Comparison of ENCODE assay signal across 13 mouse cellular contexts in genomic region chr15:9061150-9061882, GRCm38 (mm10). TPM values are rescaled to one million over a fixed set of nuclear protein-coding genes. Genes with fewer than 3 reads are reported as not detected.
DNase-seq lines count a peak whose midpoint lies in the region; ATAC-seq lines count a peak whose summit lies in the region.
"Had no signal": no experiment of that assay in that cellular context is flagged by ENCODE, and none has a peak within 500 bp of the region (broad histone marks: within the 10 kb centered on the region; RNA-seq: fewer than 3 reads in every experiment).

No protein-coding gene starts in this region.

- no peak overlapping the region for H3K4me3 ChIP-seq in neural tube, embryonic 12.5 days
- H3K4me3 ChIP-seq in neural tube, embryonic 14.5 days (ENCODE audit: low read depth, low read length) = no peak overlapping the region
- no peak overlapping the region for H3K4me3 ChIP-seq in limb, embryonic 10.5 days
- H3K4me3 ChIP-seq in heart, embryonic 12.5 days = no peak overlapping the region
- H3K4me3 ChIP-seq: heart, embryonic 15.5 days; kidney, embryonic 15.5 days; limb, embryonic 13.5 days; myocyte had no signal

- H3K4me1 ChIP-seq in neural tube, embryonic 12.5 days = peaks cover 3% of the 10 kb centered on the region; the same call in 1 of the 2 replicates
- H3K4me1 ChIP-seq in neural tube, embryonic 14.5 days (ENCODE audit: control insufficient read depth, insufficient read depth, low read length) = no peaks in the 10 kb centered on the region
- H3K4me1 ChIP-seq in limb, embryonic 10.5 days = no peaks in the 10 kb centered on the region
- no peaks in the 10 kb centered on the region for H3K4me1 ChIP-seq in heart, embryonic 12.5 days (replicated peaks)
- H3K4me1 ChIP-seq: heart, embryonic 15.5 days; kidney, embryonic 15.5 days; limb, embryonic 13.5 days had no signal

- H3K27me3 ChIP-seq in neural tube, embryonic 12.5 days (replicated peaks) = no peaks in the 10 kb centered on the region
- no peaks in the 10 kb centered on the region for H3K27me3 ChIP-seq in neural tube, embryonic 14.5 days (ENCODE audit: control insufficient read depth, insufficient read depth, low read length)
- no peaks in the 10 kb centered on the region for H3K27me3 ChIP-seq in limb, embryonic 10.5 days (ENCODE audit: low read depth, poor library complexity, severe bottlenecking)
- no peaks in the 10 kb centered on the region for H3K27me3 ChIP-seq in heart, embryonic 12.5 days (replicated peaks)
- H3K27me3 ChIP-seq: heart, embryonic 15.5 days; kidney, embryonic 15.5 days; limb, embryonic 13.5 days had no signal

- H3K36me3 ChIP-seq in neural tube, embryonic 12.5 days = no peaks in the 10 kb centered on the region
- H3K36me3 ChIP-seq in neural tube, embryonic 14.5 days (ENCODE audit: control insufficient read depth, insufficient read depth, low read length) = no peaks in the 10 kb centered on the region
- no peaks in the 10 kb centered on the region for H3K36me3 ChIP-seq in limb, embryonic 10.5 days
- no peaks in the 10 kb centered on the region for H3K36me3 ChIP-seq in heart, embryonic 12.5 days
- H3K36me3 ChIP-seq: heart, embryonic 15.5 days; kidney, embryonic 15.5 days; limb, embryonic 13.5 days had no signal

- peak; percentile 56; the same call in 1 of the 2 replicates for ATAC-seq in neural tube, embryonic 12.5 days (ENCODE audit: low FRiP score, low read depth)
- peak; percentile 84; the same call in 1 of the 2 replicates for ATAC-seq in neural tube, embryonic 14.5 days (ENCODE audit: low read depth)
- no peak for ATAC-seq in heart, embryonic 12.5 days (ENCODE audit: insufficient number of reproducible peaks, low FRiP score)
- ATAC-seq: activated CD4-positive, CD25-positive, alpha-beta regulatory T cell, adult 4 months; lung, postnatal 0 days had no signal

- H3K4me2 ChIP-seq in neural tube, embryonic 12.5 days (replicated peaks) = no peak overlapping the region
- no peak overlapping the region for H3K4me2 ChIP-seq in neural tube, embryonic 14.5 days (ENCODE audit: low read depth, low read length)
- H3K4me2 ChIP-seq in heart, embryonic 12.5 days = no peak overlapping the region
- H3K4me2 ChIP-seq: heart, embryonic 15.5 days; kidney, embryonic 15.5 days; limb, embryonic 13.5 days had no signal

- no peaks in the 10 kb centered on the region for H3K9me3 ChIP-seq in neural tube, embryonic 12.5 days
- H3K9me3 ChIP-seq in neural tube, embryonic 14.5 days (ENCODE audit: control insufficient read depth, low read length) = no peaks in the 10 kb centered on the region
- no peaks in the 10 kb centered on the region for H3K9me3 ChIP-seq in limb, embryonic 10.5 days (replicated peaks)
- no peaks in the 10 kb centered on the region for H3K9me3 ChIP-seq in heart, embryonic 12.5 days (replicated peaks)
- H3K9me3 ChIP-seq: heart, embryonic 15.5 days; kidney, embryonic 15.5 days; limb, embryonic 13.5 days had no signal

- no peak overlapping the region for H3K9ac ChIP-seq in neural tube, embryonic 12.5 days
- no peak overlapping the region for H3K9ac ChIP-seq in neural tube, embryonic 14.5 days (replicated peaks; ENCODE audit: low read depth, low read length)
- H3K9ac ChIP-seq in heart, embryonic 12.5 days = no peak overlapping the region
- H3K9ac ChIP-seq: heart, embryonic 15.5 days; kidney, embryonic 15.5 days; limb, embryonic 13.5 days had no signal

- DNase-seq in neural tube, embryonic 10.5 days (ENCODE audit: extremely low spot score, low spot score) = no peak
- peak; percentile 31 to 47 for DNase-seq in frontal cortex, postnatal 10 days (ENCODE audit: low spot score in 2 of 2)
- peak; percentile 67 to 70 for DNase-seq in layer of hippocampus, adult 8-10 months (ENCODE audit: low spot score in 2 of 2)
- no peak for DNase-seq in limb, embryonic 10.5 days (ENCODE audit: low spot score)

- H3K27ac ChIP-seq in neural tube, embryonic 12.5 days = no peak overlapping the region
- no peak overlapping the region for H3K27ac ChIP-seq in neural tube, embryonic 14.5 days (ENCODE audit: low read depth, low read length)
- H3K27ac ChIP-seq in limb, embryonic 10.5 days = no peak overlapping the region
- H3K27ac ChIP-seq in heart, embryonic 12.5 days (ENCODE audit: poor library complexity, severe bottlenecking) = no peak overlapping the region
- H3K27ac ChIP-seq: heart, embryonic 15.5 days; kidney, embryonic 15.5 days; limb, embryonic 13.5 days had no signal

- 57% methylated on average over 7 of the region's 7 CpGs for WGBS in neural tube, embryonic 12.5 days
- WGBS in neural tube, embryonic 14.5 days = 45% methylated on average over 7 of the region's 7 CpGs
- WGBS in limb, embryonic 10.5 days = 86% methylated on average over 7 of the region's 7 CpGs
- 64% methylated on average over 7 of the region's 7 CpGs for WGBS in heart, embryonic 12.5 days

RNA-seq across cellular contexts. Expression of gene Nadk2, which starts 9.7 kb away (rescaled TPM):
- polyA plus RNA-seq in neural tube, embryonic 12.5 days (2016; fragmentation: Nextera tagmentation; extraction: Ambion mirVana) = 33.1 and 33.3 TPM in 2 replicates
- total RNA-seq in layer of hippocampus, adult 8-10 months (2022) = 10 to 100 TPM; 59.8 to 67.1 (median 66.8) TPM
- polyA plus RNA-seq in neural tube, embryonic 14.5 days (2014; fragmentation: Nextera tagmentation; extraction: Ambion mirVana) = 37.6 and 37.7 TPM in 2 replicates
- 29.2 and 30.8 TPM in 2 replicates for polyA plus RNA-seq in limb, embryonic 10.5 days (2016; fragmentation: Nextera tagmentation; extraction: Ambion mirVana)
- 72.6 and 73.2 TPM in 2 replicates for polyA plus RNA-seq in heart, embryonic 12.5 days (2016; fragmentation: Nextera tagmentation; extraction: Ambion mirVana)

Comparison
In these comparisons a context has a peak if more than half of its experiments do, and no peak if none do; other contexts are left out.
1. DNase-seq: peak in frontal cortex, postnatal 10 days (2 of 2) and layer of hippocampus, adult 8-10 months (2 of 2); none in neural tube, embryonic 10.5 days (single experiment) and limb, embryonic 10.5 days (single experiment).